Mouse (Mus musculus): ENCODE results near the gene Lipa. TPM values are rescaled to one million over a fixed set of nuclear protein-coding genes. Genes with fewer than 3 reads are reported as not detected.

Gene Lipa
- polyA plus RNA-seq, 1 experiment from 2014 or later: 26.7 TPM

DNA sequence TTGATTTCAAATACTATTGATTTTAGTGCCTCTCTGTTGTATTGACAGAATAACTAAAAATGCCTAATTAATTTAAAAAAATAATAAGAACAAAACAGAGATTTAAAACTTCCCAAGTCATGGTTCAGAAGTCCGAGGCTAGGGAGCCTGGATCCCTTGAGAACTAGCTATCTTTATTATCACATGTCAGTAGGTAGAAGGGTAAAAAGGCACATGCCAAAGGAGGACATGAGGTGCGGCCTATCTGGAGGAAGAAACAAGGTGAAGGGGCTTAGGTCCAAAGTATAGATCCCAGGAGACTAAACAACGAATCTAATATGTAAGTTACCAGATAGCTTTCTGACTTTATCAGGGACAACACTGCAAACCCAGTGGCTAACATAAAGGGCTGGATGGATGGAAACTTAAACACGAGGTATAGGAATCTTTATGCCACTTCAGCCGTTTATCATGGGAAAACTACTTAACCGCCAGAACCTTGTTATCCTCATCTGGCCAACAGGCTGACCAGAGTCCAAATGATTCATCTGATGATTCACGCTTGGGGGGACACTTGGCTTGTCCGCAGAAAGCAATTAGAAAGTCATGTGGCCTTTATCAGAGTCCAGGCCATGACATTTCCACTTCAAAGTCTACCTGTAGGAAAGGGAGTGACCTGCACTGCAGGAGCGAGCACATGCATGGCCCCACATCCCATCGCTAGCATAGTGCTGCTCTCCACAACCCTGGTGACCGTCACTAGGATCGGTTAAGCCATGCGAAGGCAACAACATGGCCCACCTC is 9.3 kb downstream of the Lipa start:
- H3K27me3 ChIP-seq (ENCODE audit: control insufficient read depth, insufficient read depth, low read length): no peaks in the 10 kb centered on the region
- no peak overlapping the region for H3K4me3 ChIP-seq (ENCODE audit: low read length)
- WGBS: 88% methylated on average over 13 of the region's 13 CpGs
- no peaks in the 10 kb centered on the region for H3K9me3 ChIP-seq (ENCODE audit: control insufficient read depth, low read length)
- no peaks in the 10 kb centered on the region for H3K4me1 ChIP-seq (ENCODE audit: control insufficient read depth, insufficient read depth, low read length)
- no peak overlapping the region for H3K27ac ChIP-seq (ENCODE audit: low read depth, low read length)
- 0 out of 2 replicates have a peak, but pooled peaks cover 3% of the 10 kb centered on the region for H3K36me3 ChIP-seq (ENCODE audit: control insufficient read depth, insufficient read depth, low read length)
- ATAC-seq (ENCODE audit: low FRiP score, low TSS enrichment): no peak
- no peak overlapping the region for H3K4me2 ChIP-seq (replicated peaks; ENCODE audit: low read depth, low read length)
- H3K9ac ChIP-seq (ENCODE audit: low read depth, low read length): no peak overlapping the region

DNA sequence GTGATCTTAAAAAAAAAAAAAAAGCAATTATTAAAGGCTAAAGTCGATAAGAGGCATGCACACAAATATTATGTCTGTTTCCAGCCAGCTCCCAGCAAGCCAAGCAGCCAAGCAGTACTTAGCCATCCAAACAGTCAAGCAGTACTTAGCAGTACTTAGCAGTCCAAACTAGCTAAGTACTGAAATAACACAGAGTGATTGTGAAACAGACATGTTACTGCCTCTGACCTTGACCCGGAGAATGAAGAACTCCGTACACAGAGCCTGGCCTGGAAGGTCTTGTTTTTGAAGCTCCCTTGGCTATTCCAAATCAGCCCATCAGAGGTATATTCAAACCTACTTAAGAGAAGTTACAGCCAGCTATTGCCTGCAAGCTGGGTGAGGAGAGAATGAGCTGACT is 10.1 kb downstream of the Lipa start:
- Histone ChIP-seq H3K9ac (ENCODE audit: low read depth, low read length) (no peak overlapping the region), H3K36me3 (ENCODE audit: control insufficient read depth, insufficient read depth, low read length) (0 out of 2 replicates have a peak, but pooled peaks cover 3% of the 10 kb centered on the region), H3K4me1 (ENCODE audit: control insufficient read depth, insufficient read depth, low read length) (no peaks in the 10 kb centered on the region), H3K9me3 (ENCODE audit: control insufficient read depth, low read length) (no peaks in the 10 kb centered on the region), H3K4me2 (replicated peaks; ENCODE audit: low read depth, low read length) (no peak overlapping the region), H3K4me3 (ENCODE audit: low read length) (no peak overlapping the region), H3K27me3 (ENCODE audit: control insufficient read depth, insufficient read depth, low read length) (no peaks in the 10 kb centered on the region), H3K27ac (ENCODE audit: low read depth, low read length) (no peak overlapping the region)
- ATAC-seq (ENCODE audit: low FRiP score, low TSS enrichment): no peak
- WGBS: 80% methylated on average over 3 of the region's 3 CpGs

DNA sequence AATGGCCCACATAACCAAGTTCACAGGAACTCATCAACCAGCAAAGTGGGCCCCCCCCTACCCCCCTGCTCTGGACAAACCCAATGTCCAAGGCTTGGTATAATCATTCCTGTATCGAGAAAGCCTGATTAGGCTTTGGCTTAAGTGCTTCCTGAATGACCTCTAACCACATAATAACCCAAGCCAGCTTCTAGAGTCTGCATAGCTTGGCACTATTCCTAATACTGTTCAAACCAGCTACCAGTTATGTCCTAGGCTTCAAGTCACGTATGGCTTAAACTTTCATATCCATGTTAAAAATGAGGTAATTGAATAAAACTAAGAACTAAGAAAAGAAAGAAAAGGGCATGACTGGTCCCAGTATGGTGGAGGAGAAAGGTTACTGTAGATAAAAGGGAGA is 10.9 kb downstream of the Lipa start:
- Histone ChIP-seq H3K27ac (ENCODE audit: low read depth, low read length) (no peak overlapping the region), H3K27me3 (ENCODE audit: control insufficient read depth, insufficient read depth, low read length) (no peaks in the 10 kb centered on the region), H3K4me3 (ENCODE audit: low read length) (no peak overlapping the region), H3K4me1 (ENCODE audit: control insufficient read depth, insufficient read depth, low read length) (no peaks in the 10 kb centered on the region), H3K4me2 (replicated peaks; ENCODE audit: low read depth, low read length) (no peak overlapping the region), H3K9ac (ENCODE audit: low read depth, low read length) (no peak overlapping the region), H3K36me3 (ENCODE audit: control insufficient read depth, insufficient read depth, low read length) (0 out of 2 replicates have a peak, but pooled peaks cover 3% of the 10 kb centered on the region), H3K9me3 (ENCODE audit: control insufficient read depth, low read length) (no peaks in the 10 kb centered on the region)
- WGBS: 88% methylated on average over 2 of the region's 2 CpGs
- ATAC-seq (ENCODE audit: low FRiP score, low TSS enrichment): no peak

DNA sequence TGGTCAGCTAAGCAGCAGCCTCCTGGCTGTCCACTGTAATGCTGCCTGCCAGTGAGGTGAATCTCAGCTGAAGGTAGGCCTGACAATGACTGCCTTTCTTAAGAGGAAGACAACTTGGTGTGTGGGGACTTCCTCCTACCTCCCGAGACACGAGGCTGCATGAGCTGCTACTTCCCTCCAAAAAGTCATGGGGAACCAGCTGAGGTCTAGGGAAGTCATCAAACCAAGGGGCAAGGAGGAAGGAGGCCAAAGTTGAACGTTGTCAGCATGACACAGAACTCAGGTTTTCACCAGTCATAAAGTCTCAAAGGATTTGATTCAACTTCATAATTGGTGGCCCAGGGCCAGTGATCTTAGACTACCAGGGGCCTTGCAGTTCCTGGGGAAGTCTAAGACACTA is 11.6 kb downstream of the Lipa start:
- no peak overlapping the region for H3K9ac ChIP-seq (ENCODE audit: low read depth, low read length)
- H3K36me3 ChIP-seq (ENCODE audit: control insufficient read depth, insufficient read depth, low read length): 0 out of 2 replicates have a peak, but pooled peaks cover 3% of the 10 kb centered on the region
- no peak overlapping the region for H3K4me2 ChIP-seq (replicated peaks; ENCODE audit: low read depth, low read length)
- WGBS: 81% methylated on average over 3 of the region's 3 CpGs
- no peaks in the 10 kb centered on the region for H3K9me3 ChIP-seq (ENCODE audit: control insufficient read depth, low read length)
- no peak overlapping the region for H3K4me3 ChIP-seq (ENCODE audit: low read length)
- H3K4me1 ChIP-seq (ENCODE audit: control insufficient read depth, insufficient read depth, low read length): no peaks in the 10 kb centered on the region
- H3K27me3 ChIP-seq (ENCODE audit: control insufficient read depth, insufficient read depth, low read length): no peaks in the 10 kb centered on the region
- no peak for ATAC-seq (ENCODE audit: low FRiP score, low TSS enrichment)
- H3K27ac ChIP-seq (ENCODE audit: low read depth, low read length): no peak overlapping the region

DNA sequence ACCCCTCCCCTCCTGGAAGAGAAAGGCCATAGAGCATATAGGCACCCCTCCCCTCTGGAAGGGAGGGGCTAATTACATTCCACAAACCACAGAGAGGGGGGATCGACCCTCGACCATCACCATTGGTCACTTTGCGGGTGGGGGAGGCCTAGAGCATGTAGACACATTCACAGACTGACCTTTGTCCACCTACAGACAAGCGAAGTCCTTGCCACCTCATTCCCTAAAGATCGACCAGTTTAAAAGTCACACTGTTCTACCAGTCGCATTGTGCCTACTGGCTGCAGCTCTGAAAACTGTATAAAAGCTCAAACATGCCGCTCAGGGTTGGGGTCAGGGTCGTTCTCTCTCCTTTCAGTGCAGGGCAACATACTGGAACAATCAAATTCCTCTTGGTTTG is 15.7 kb downstream of the Lipa start:
- H3K27ac ChIP-seq (ENCODE audit: low read depth, low read length): no peak overlapping the region
- H3K9me3 ChIP-seq (ENCODE audit: control insufficient read depth, low read length): no peaks in the 10 kb centered on the region
- H3K4me1 ChIP-seq (ENCODE audit: control insufficient read depth, insufficient read depth, low read length): no peaks in the 10 kb centered on the region
- H3K4me3 ChIP-seq (ENCODE audit: low read length): no peak overlapping the region
- ATAC-seq (ENCODE audit: low FRiP score, low TSS enrichment): no peak
- no peak overlapping the region for H3K4me2 ChIP-seq (replicated peaks; ENCODE audit: low read depth, low read length)
- no peaks in the 10 kb centered on the region for H3K27me3 ChIP-seq (ENCODE audit: control insufficient read depth, insufficient read depth, low read length)
- 82% methylated on average over 8 of the region's 8 CpGs for WGBS
- no peak overlapping the region for H3K9ac ChIP-seq (ENCODE audit: low read depth, low read length)
- peaks cover 1% of the 10 kb centered on the region; the same call in 1 of the 2 replicates for H3K36me3 ChIP-seq (ENCODE audit: control insufficient read depth, insufficient read depth, low read length)

DNA sequence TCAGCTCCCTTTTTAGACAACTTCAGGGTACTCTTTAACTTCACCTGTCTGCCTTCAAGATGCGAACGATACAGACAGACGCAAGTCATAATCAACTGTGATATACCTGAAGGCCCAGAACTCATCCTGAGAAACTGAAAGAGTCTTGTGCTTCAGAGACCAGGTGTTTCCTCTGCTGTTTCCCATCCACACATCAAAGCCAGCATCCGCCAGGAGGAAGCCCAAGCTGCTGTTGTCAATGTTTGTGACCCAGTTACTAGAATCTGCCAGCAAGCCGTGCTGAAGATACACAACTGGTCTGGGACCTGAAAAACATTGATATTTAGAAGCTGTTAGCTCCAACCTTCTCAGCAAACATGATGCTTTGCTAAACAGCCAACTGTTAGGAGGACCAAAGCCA is 16.6 kb downstream of the Lipa start:
- no peak for ATAC-seq (ENCODE audit: low FRiP score, low TSS enrichment)
- H3K9me3 ChIP-seq (ENCODE audit: control insufficient read depth, low read length): no peaks in the 10 kb centered on the region
- no peaks in the 10 kb centered on the region for H3K27me3 ChIP-seq (ENCODE audit: control insufficient read depth, insufficient read depth, low read length)
- H3K27ac ChIP-seq (ENCODE audit: low read depth, low read length): no peak overlapping the region
- H3K9ac ChIP-seq (ENCODE audit: low read depth, low read length): no peak overlapping the region
- no peaks in the 10 kb centered on the region for H3K4me1 ChIP-seq (ENCODE audit: control insufficient read depth, insufficient read depth, low read length)
- H3K4me2 ChIP-seq (replicated peaks; ENCODE audit: low read depth, low read length): no peak overlapping the region
- peaks cover 4% of the 10 kb centered on the region; the same call in 1 of the 2 replicates for H3K36me3 ChIP-seq (ENCODE audit: control insufficient read depth, insufficient read depth, low read length)
- 89% methylated on average over 5 of the region's 5 CpGs for whole genome bisulfite sequencing
- H3K4me3 ChIP-seq (ENCODE audit: low read length): no peak overlapping the region

DNA sequence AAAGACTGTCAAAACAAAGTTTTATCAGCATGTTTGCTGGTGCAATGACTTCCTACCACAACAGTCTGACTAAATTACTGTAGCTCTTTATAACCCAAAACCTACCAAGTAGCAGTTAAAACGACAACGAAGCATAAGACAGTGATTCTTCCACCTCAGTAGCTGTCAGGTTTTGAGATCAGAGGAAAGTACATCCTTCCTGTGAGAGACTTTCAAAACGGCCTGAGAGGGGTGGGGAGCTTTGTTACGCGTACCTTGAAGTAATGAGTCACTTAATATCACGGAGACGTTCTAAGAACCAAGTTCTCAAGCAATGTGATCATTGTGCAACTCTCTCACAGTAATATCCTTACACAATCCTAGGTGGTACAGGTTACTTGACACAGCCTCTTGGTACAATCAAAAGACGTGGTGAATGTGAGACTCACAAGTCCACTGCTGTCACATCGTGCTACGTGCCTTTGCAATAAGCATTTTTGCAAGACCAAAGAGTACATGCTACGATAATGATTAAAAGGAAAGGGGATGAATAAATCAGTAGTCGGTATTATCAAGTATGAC is 22.0 kb downstream of the Lipa start:
- Histone ChIP-seq H3K4me3 (ENCODE audit: low read length) (no peak overlapping the region), H3K4me1 (ENCODE audit: control insufficient read depth, insufficient read depth, low read length) (no peaks in the 10 kb centered on the region), H3K27me3 (ENCODE audit: control insufficient read depth, insufficient read depth, low read length) (no peaks in the 10 kb centered on the region), H3K4me2 (replicated peaks; ENCODE audit: low read depth, low read length) (no peak overlapping the region), H3K27ac (ENCODE audit: low read depth, low read length) (no peak overlapping the region), H3K36me3 (ENCODE audit: control insufficient read depth, insufficient read depth, low read length) (peaks cover 4% of the 10 kb centered on the region; the same call in 1 of the 2 replicates), H3K9ac (ENCODE audit: low read depth, low read length) (no peak overlapping the region), H3K9me3 (ENCODE audit: control insufficient read depth, low read length) (no peaks in the 10 kb centered on the region)
- WGBS: 88% methylated on average over 12 of the region's 12 CpGs
- no peak for ATAC-seq (ENCODE audit: low FRiP score, low TSS enrichment)

DNA sequence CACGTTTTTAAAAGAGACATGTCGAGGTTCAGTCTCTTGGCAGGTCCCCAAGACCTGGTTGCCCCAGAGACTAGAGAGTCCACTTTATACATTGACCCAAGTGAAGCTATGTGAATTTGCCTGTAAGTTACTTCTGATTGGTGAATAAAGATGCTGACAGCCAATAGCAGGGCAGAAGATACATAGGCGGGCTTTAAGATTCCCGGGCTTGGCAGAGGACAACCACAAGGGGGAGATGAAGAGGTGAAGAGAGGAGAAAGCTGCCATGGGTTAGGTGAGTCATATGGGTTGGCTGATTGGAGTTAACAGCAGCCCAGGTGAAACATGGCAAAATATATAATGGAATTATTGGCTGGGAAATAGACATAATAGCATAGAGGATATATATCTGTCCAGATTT is 26.5 kb downstream of the Lipa start:
- Histone ChIP-seq H3K9ac (ENCODE audit: low read depth, low read length) (no peak overlapping the region), H3K4me3 (ENCODE audit: low read length) (no peak overlapping the region), H3K36me3 (ENCODE audit: control insufficient read depth, insufficient read depth, low read length) (no peaks in the 10 kb centered on the region; the same call in 1 of the 2 replicates), H3K4me2 (replicated peaks; ENCODE audit: low read depth, low read length) (no peak overlapping the region), H3K27ac (ENCODE audit: low read depth, low read length) (no peak overlapping the region), H3K9me3 (ENCODE audit: control insufficient read depth, low read length) (no peaks in the 10 kb centered on the region), H3K4me1 (ENCODE audit: control insufficient read depth, insufficient read depth, low read length) (no peaks in the 10 kb centered on the region), H3K27me3 (ENCODE audit: control insufficient read depth, insufficient read depth, low read length) (no peaks in the 10 kb centered on the region)
- 61% methylated on average over 4 of the region's 4 CpGs for WGBS
- peak; percentile 77 for ATAC-seq (ENCODE audit: low FRiP score, low TSS enrichment)

DNA sequence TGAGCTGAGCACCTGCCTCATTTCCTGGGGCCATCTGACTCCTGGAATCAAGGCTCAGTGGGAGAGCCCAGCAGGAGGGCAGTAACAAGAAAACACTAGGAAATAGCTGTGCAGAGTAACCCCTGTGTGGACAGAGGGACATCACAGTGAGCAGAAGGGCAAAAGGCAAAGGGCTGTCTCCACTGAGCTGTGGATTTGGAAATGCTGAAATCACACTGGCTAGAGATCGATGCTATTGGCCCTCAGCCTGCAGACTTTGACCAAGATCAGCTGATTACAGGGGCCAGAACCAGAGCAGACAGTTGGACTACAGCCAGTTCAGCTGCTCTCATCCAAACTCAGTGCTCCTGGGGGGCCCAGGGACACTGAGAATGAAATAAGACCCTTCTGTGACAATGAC is 30.9 kb downstream of the Lipa start:
- Histone ChIP-seq H3K4me2 (replicated peaks; ENCODE audit: low read depth, low read length) (no peak overlapping the region), H3K27me3 (ENCODE audit: control insufficient read depth, insufficient read depth, low read length) (no peaks in the 10 kb centered on the region), H3K4me3 (ENCODE audit: low read length) (no peak overlapping the region), H3K9ac (ENCODE audit: low read depth, low read length) (no peak overlapping the region), H3K27ac (ENCODE audit: low read depth, low read length) (no peak overlapping the region), H3K4me1 (ENCODE audit: control insufficient read depth, insufficient read depth, low read length) (no peaks in the 10 kb centered on the region), H3K36me3 (ENCODE audit: control insufficient read depth, insufficient read depth, low read length) (peaks cover 2% of the 10 kb centered on the region; the same call in 1 of the 2 replicates), H3K9me3 (ENCODE audit: control insufficient read depth, low read length) (no peaks in the 10 kb centered on the region)
- ATAC-seq (ENCODE audit: low FRiP score, low TSS enrichment): no peak
- WGBS: 73% methylated on average over 1 of the region's 1 CpGs
